Mouse (Mus musculus): ENCODE results near the gene Myl7.

- no peak for TF ChIP-seq POLR2A (IDR thresholded peaks at IDR 0.05; ENCODE audit: borderline replicate concordance, extremely low read depth, low read depth, low read length)
- no peak for TF ChIP-seq CTCF (IDR thresholded peaks at IDR 0.05; ENCODE audit: insufficient read depth, low read length)
Observed at GRCm38 (mm10) chr11:5904357-5904756, 5.8 kb upstream of the Myl7 start.

Measured in lung, adult 2 months (tissue).